Mouse (Mus musculus): ENCODE data around the gene Rab29.

GRCm38 (mm10) chr1:131843758-131844157, 23.3 kb upstream of the Rab29 start:
- TF ChIP-seq CHD2 (IDR thresholded peaks at IDR 0.05; ENCODE audit: low read depth, low read length) (no peak), ZNF384 (IDR thresholded peaks at IDR 0.05; ENCODE audit: low read depth, low read length) (no peak), HCFC1 (IDR thresholded peaks at IDR 0.05; ENCODE audit: borderline replicate concordance, insufficient read depth, low read length) (no peak), MAFK (IDR thresholded peaks at IDR 0.05; ENCODE audit: insufficient read depth, low read depth, low read length) (no peak), ZC3H11A (IDR thresholded peaks at IDR 0.05; ENCODE audit: borderline replicate concordance, low read depth, low read length) (no peak)

Measured in ES-E14 (cell line).